Mouse (Mus musculus) hindbrain, embryonic 11.5 days (tissue): Measurements from ENCODE around the gene Adnp. TPM values are rescaled to one million over a fixed set of nuclear protein-coding genes. Genes with fewer than 3 reads are reported as not detected.

Experiments used
- ATAC-seq: fragments of 200-750 bp; cut with Nextera tagmentation; 2 replicates; pipeline ENCODE4 v1.8.0; 2017; ENCODE audit warnings: mild to moderate bottlenecking, moderate TSS enrichment, moderate library complexity; ENCODE audit not compliant: low FRiP score
- DNase-seq: peaks from one replicate; pipeline ENCODE4 v3.0.0-alpha.2; 2015; ENCODE audit warnings: low spot score
- H3K27ac ChIP-seq: fragments of 300-500 bp; sonication (generic); 2 replicates; pipeline ENCODE4 v1.5.1; 2014; ENCODE audit warnings: mild to moderate bottlenecking, low read depth, low read length
- H3K27me3 ChIP-seq: fragments of 300-500 bp; sonication (generic); 2 replicates; pipeline ENCODE4 v1.6.1; 2014; ENCODE audit warnings: mild to moderate bottlenecking, low read length, moderate library complexity, mixed read lengths; ENCODE audit not compliant: control insufficient read depth, insufficient read depth
- H3K36me3 ChIP-seq: fragments of 300-500 bp; sonication (generic); 2 replicates; pipeline ENCODE4 v1.6.1; 2014; ENCODE audit warnings: mild to moderate bottlenecking, low read length, moderate library complexity, mixed read lengths; ENCODE audit not compliant: control insufficient read depth, insufficient read depth
- H3K4me1 ChIP-seq: fragments of 300-500 bp; sonication (generic); replicated peaks from 2 replicates; pipeline ENCODE4 v1.6.1; 2014; ENCODE audit warnings: low read length, mixed read lengths; ENCODE audit not compliant: control insufficient read depth, insufficient read depth
- H3K4me2 ChIP-seq: fragments of 300-500 bp; sonication (generic); replicated peaks from 2 replicates; pipeline ENCODE4 v1.6.1; 2014; ENCODE audit warnings: mild to moderate bottlenecking, low read depth, low read length
- H3K4me3 ChIP-seq: fragments of 300-500 bp; sonication (generic); 2 replicates; pipeline ENCODE4 v1.5.1; 2014; ENCODE audit warnings: low read depth, low read length
- H3K9ac ChIP-seq: fragments of 300-500 bp; sonication (generic); 2 replicates; pipeline ENCODE4 v1.6.1; 2014; ENCODE audit warnings: low read depth, low read length
- H3K9me3 ChIP-seq: fragments of 300-500 bp; sonication (generic); 2 replicates; pipeline ENCODE4 v1.6.1; 2016; ENCODE audit warnings: low read length; ENCODE audit not compliant: control insufficient read depth
- WGBS: fragments of 180-500 bp; shearing (Covaris S2); extraction: QIAGEN DNeasy Blood & Tissue Kit; methylation state at CpG from one replicate; pipeline ENCODE4 v1.1.7; 2014; 5-methylcytosine and 5-hydroxymethylcytosine counted together
- polyA plus RNA-seq: library from polyadenylated mRNA; unstranded; fragments of >200 nt; fragmentation: Nextera tagmentation; extraction: Ambion mirVana; gene quantifications from 2 replicates; pipeline ENCODE4 v1.2.1, GENCODE M21; 2014

Adnp gene
- 2.8 and 8.5 TPM in 2 replicates for polyA plus RNA-seq

- WGBS: under 1% methylated on average over 52 of the region's 89 CpGs
- Histone ChIP-seq H3K4me2 (peak within 1 kb of the TSS; percentile 67), H3K4me1 (peaks cover 3% of the 10 kb centered on the region; the same call in 1 of the 2 replicates), H3K36me3 (peaks cover 13% of the 10 kb centered on the region; the same call in 1 of the 2 replicates), H3K9me3 (no peaks in the 10 kb centered on the region), H3K9ac (peak within 1 kb of the TSS; percentile 100), H3K27ac (peak within 1 kb of the TSS; percentile 99), H3K4me3 (peak within 1 kb of the TSS; percentile 99), H3K27me3 (no peaks in the 10 kb centered on the region)
- ATAC-seq: peak; percentile 92
- peak; percentile 97 for DNase-seq
Observed at GRCm38 (mm10) chr2:168206725-168207644, at the start of gene Adnp. TSS of gene Adnp (minus strand) at chr2:168207112.

DNA sequence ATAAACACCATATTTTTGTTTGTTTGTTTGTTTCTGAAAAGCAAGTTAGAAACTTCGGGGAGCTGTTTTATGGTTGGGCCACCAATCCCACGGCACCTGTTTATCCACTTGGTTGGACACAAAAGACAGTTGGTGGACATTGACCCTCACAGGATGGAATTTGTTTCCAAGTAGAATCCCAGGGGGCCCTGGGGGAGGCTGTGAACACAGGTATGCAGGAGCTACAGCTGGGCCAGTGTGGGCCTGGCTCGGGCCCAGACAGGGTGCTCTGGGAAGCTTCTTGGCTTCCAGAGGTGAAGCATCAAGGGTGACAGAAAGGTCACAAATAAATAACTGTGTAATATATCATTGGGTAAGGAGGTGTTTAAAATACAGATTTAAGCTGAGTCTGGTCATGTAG lies 49.6 kb upstream of the Adnp start:
- ATAC-seq (no peak), DNase-seq (no peak)
- Histone ChIP-seq H3K36me3 (no peaks in the 10 kb centered on the region), H3K27me3 (no peaks in the 10 kb centered on the region; the same call in 1 of the 2 replicates), H3K9me3 (no peaks in the 10 kb centered on the region), H3K27ac (no peak overlapping the region), H3K4me3 (no peak overlapping the region), H3K4me2 (no peak overlapping the region), H3K9ac (no peak overlapping the region), H3K4me1 (no peaks in the 10 kb centered on the region)
- 87% methylated on average over 3 of the region's 3 CpGs for WGBS

DNA sequence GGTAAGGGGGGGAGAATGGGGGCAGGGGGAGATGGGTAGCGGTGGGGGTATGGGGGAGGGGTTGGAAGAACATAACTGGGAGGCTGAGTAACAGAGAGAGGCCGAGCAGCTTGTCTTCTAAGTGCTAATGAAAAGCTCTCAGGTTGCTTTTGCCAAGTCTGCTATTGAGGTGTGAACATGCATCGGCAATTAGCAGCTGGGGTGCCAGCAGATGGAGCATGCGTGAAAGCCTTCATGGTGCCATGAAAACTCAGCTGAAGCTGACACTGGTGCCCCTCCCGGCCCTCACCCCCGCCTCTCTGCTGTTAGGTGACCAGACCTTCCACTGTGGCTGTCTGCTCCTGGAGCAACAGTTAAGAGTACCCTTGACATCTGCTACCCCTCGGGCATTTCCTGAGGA lies 46.9 kb upstream of the Adnp start:
- Histone ChIP-seq H3K36me3 (no peaks in the 10 kb centered on the region), H3K9ac (no peak overlapping the region), H3K4me2 (no peak overlapping the region), H3K4me3 (no peak overlapping the region), H3K27ac (no peak overlapping the region), H3K9me3 (no peaks in the 10 kb centered on the region), H3K27me3 (no peaks in the 10 kb centered on the region; the same call in 1 of the 2 replicates), H3K4me1 (no peaks in the 10 kb centered on the region)
- ATAC-seq (no peak), DNase-seq (no peak)
- 68% methylated on average over 7 of the region's 7 CpGs for WGBS

- no peak overlapping the region for H3K9ac ChIP-seq
- DNase-seq (peak; percentile 72), ATAC-seq (no peak)
- no peak overlapping the region for H3K4me3 ChIP-seq
- WGBS: 12% methylated on average over 16 of the region's 16 CpGs
- no peak overlapping the region for H3K4me2 ChIP-seq
- no peaks in the 10 kb centered on the region; the same call in 1 of the 2 replicates for H3K27me3 ChIP-seq
- H3K4me1 ChIP-seq: no peaks in the 10 kb centered on the region
- H3K27ac ChIP-seq: no peak overlapping the region
- H3K36me3 ChIP-seq: no peaks in the 10 kb centered on the region
- no peaks in the 10 kb centered on the region for H3K9me3 ChIP-seq
Observed at GRCm38 (mm10) chr2:168252639-168253292, 45.9 kb upstream of the Adnp start.

GRCm38 (mm10) chr2:168250270-168250669 lies 43.4 kb upstream of the Adnp start:
- Histone ChIP-seq H3K27ac (no peak overlapping the region), H3K27me3 (no peaks in the 10 kb centered on the region; the same call in 1 of the 2 replicates), H3K9me3 (no peaks in the 10 kb centered on the region), H3K4me3 (no peak overlapping the region), H3K9ac (no peak overlapping the region), H3K36me3 (no peaks in the 10 kb centered on the region), H3K4me1 (no peaks in the 10 kb centered on the region), H3K4me2 (no peak overlapping the region)
- ATAC-seq: peak; percentile 33; the same call in 1 of the 2 replicates
- peak; percentile 91 for DNase-seq
- 17% methylated on average over 8 of the region's 8 CpGs for WGBS

DNA sequence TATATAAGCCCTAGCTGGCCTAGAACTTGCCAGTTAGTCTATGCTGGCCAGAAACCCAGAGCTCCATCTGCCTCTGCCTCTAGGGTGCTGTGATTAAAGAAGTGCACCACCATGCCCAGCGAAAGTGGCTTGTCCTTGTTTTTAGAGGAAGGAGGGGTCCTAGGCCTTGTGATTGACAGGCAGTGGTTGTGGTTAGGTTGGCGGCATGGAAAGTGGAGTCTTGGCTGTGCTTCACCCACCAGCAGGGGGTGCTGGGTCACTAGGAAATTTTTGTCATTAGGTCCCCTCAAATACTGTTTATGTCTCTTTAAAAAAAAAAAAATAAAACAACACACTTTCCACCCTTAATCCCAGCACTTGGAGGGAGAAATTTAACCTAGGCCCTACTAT lies 41.9 kb upstream of the Adnp start:
- H3K4me3 ChIP-seq: no peak overlapping the region
- H3K9me3 ChIP-seq: no peaks in the 10 kb centered on the region
- H3K4me2 ChIP-seq: no peak overlapping the region
- no peaks in the 10 kb centered on the region for H3K4me1 ChIP-seq
- no peak overlapping the region for H3K27ac ChIP-seq
- peak; percentile 57 for DNase-seq
- no peaks in the 10 kb centered on the region; the same call in 1 of the 2 replicates for H3K27me3 ChIP-seq
- 24% methylated on average over 2 of the region's 2 CpGs for WGBS
- no peak for ATAC-seq
- no peaks in the 10 kb centered on the region for H3K36me3 ChIP-seq
- H3K9ac ChIP-seq: no peak overlapping the region

GRCm38 (mm10) chr2:168248167-168248855 lies 41.4 kb upstream of the Adnp start:
- H3K9ac ChIP-seq: no peak overlapping the region
- no peaks in the 10 kb centered on the region for H3K9me3 ChIP-seq
- H3K27me3 ChIP-seq: no peaks in the 10 kb centered on the region; the same call in 1 of the 2 replicates
- DNase-seq: no peak
- no peak overlapping the region for H3K27ac ChIP-seq
- ATAC-seq: no peak
- no peak overlapping the region for H3K4me2 ChIP-seq
- no peak overlapping the region for H3K4me3 ChIP-seq
- H3K36me3 ChIP-seq: no peaks in the 10 kb centered on the region
- no peaks in the 10 kb centered on the region for H3K4me1 ChIP-seq
- 79% methylated on average over 8 of the region's 8 CpGs for WGBS

DNA sequence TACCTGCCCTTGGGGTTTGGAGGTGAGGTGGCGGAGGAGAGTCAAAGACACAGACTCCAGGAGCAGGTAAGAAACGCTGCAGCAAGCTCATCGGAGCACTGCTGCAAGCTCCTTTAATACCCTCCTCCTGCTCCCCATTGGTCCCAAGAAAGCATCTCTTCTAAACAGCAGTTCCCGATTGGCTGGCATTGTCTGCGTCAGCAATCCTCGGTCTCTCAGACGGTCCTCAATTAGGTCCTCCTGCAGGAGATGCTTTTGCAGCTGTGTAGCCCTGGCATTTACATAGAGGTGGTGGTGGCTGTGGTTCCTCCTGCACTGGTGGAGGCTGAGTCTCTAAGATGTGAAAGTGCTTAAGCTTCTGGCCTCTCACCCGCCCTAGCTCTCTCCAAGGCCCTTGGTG lies 38.7 kb upstream of the Adnp start:
- Histone ChIP-seq H3K4me2 (no peak overlapping the region), H3K9me3 (no peaks in the 10 kb centered on the region), H3K4me3 (no peak overlapping the region), H3K36me3 (no peaks in the 10 kb centered on the region), H3K27ac (no peak overlapping the region), H3K27me3 (no peaks in the 10 kb centered on the region), H3K4me1 (no peaks in the 10 kb centered on the region), H3K9ac (no peak overlapping the region)
- WGBS: 40% methylated on average over 8 of the region's 8 CpGs
- DNase-seq: no peak
- no peak for ATAC-seq
